Mouse (Mus musculus) kidney, embryonic 14.5 days (tissue): ENCODE data around the gene Arhgap21. TPM values are rescaled to one million over a fixed set of nuclear protein-coding genes. Genes with fewer than 3 reads are reported as not detected.

Experiments
- ATAC-seq: fragments of 200-750 bp; cut with Nextera tagmentation; 2 replicates; pipeline ENCODE4 v1.8.0; 2017; ENCODE audit warnings: moderate number of reproducible peaks, mild to moderate bottlenecking, moderate TSS enrichment, moderate library complexity; ENCODE audit not compliant: low FRiP score, low TSS enrichment
- H3K27ac ChIP-seq: fragments of 300-500 bp; sonication (generic); 2 replicates; pipeline ENCODE4 v1.5.1; 2014; ENCODE audit warnings: low read depth, mild to moderate bottlenecking, low read length, moderate library complexity, mixed read lengths
- H3K27me3 ChIP-seq: fragments of 300-500 bp; sonication (generic); 2 replicates; pipeline ENCODE4 v1.6.1; 2014; ENCODE audit warnings: mild to moderate bottlenecking, low read length; ENCODE audit not compliant: control insufficient read depth, insufficient read depth
- H3K36me3 ChIP-seq: fragments of 300-500 bp; sonication (generic); 2 replicates; pipeline ENCODE4 v1.6.1; 2014; ENCODE audit warnings: low read length, mixed read lengths; ENCODE audit not compliant: control insufficient read depth, insufficient read depth
- H3K4me1 ChIP-seq: fragments of 300-500 bp; sonication (generic); 2 replicates; pipeline ENCODE4 v1.6.1; 2014; ENCODE audit warnings: low read length, mixed read lengths; ENCODE audit not compliant: control insufficient read depth, insufficient read depth
- H3K4me2 ChIP-seq: fragments of 300-500 bp; sonication (generic); replicated peaks from 2 replicates; pipeline ENCODE4 v1.6.1; 2014; ENCODE audit warnings: low read depth, mild to moderate bottlenecking, low read length
- H3K4me3 ChIP-seq: fragments of 300-500 bp; sonication (generic); 2 replicates; pipeline ENCODE4 v1.5.1; 2014; ENCODE audit warnings: mild to moderate bottlenecking, low read length
- H3K9ac ChIP-seq: fragments of 300-500 bp; sonication (generic); 2 replicates; pipeline ENCODE4 v1.6.1; 2014; ENCODE audit warnings: low read depth, mild to moderate bottlenecking, low read length, moderate library complexity
- H3K9me3 ChIP-seq: fragments of 300-500 bp; sonication (generic); 2 replicates; pipeline ENCODE4 v1.6.1; 2016; ENCODE audit warnings: low read length; ENCODE audit not compliant: control insufficient read depth
- WGBS: fragments of 180-500 bp; shearing (Covaris S2); extraction: QIAGEN DNeasy Blood & Tissue Kit; methylation state at CpG from one replicate; pipeline ENCODE4 v1.1.7; 2014; 5-methylcytosine and 5-hydroxymethylcytosine counted together
- polyA plus RNA-seq: library from polyadenylated mRNA; unstranded; fragments of >200 nt; fragmentation: Nextera tagmentation; extraction: Ambion mirVana; gene quantifications from 2 replicates; pipeline ENCODE4 v1.2.1, GENCODE M21; 2014

The Arhgap21 gene
- polyA plus RNA-seq, 1 experiment from 2014 or later, result 15.9 TPM

DNA sequence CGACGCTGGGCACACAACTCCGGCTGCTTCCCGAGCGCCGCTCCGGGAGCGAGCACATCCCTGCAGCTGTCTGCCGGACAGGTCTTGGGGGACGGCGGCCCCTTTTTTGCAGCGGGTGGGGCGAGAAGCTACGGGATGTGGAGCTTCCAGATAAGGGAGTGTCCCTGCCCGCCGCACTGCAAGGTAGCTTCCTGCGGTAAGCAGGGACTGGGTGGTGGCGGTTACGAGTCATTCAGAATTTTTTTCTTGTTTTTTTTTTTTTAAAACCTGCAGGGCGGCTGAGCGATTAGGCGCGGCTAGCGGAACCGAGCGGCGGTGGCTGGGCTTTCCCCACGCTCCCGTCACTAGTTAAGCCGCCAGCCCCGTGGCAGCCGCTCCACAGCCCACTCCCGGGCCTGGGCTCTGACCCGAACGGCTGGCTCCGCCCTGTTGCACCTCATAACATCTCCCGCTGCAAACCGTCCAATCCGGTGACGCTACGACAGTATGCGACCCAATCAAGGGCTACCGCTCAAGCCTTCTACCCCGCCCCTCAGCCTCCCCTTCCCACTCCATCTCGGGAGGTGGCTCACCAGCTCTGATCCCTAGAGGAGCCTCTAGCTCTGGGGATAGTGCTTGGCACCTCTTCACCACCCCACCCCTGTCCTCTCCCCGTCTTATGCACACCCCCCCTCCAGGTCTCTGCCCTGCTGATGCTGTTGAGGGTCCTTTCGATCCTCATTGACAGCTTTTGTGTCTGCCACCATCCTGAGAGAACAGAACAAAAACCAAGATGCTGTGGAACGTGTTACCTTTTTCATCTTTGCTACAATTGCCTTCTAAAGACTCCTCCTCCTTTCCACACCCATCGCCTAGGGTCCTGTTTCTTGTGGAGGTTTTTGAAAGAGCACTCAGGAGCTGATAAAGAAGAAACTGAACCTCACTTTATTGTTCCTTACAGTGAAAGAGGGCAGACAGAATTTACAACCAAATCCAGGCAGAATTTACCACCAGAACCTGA, 820 bp upstream of the Arhgap21 start:
- under 1% methylated on average over 49 of the region's 49 CpGs for WGBS

DNA sequence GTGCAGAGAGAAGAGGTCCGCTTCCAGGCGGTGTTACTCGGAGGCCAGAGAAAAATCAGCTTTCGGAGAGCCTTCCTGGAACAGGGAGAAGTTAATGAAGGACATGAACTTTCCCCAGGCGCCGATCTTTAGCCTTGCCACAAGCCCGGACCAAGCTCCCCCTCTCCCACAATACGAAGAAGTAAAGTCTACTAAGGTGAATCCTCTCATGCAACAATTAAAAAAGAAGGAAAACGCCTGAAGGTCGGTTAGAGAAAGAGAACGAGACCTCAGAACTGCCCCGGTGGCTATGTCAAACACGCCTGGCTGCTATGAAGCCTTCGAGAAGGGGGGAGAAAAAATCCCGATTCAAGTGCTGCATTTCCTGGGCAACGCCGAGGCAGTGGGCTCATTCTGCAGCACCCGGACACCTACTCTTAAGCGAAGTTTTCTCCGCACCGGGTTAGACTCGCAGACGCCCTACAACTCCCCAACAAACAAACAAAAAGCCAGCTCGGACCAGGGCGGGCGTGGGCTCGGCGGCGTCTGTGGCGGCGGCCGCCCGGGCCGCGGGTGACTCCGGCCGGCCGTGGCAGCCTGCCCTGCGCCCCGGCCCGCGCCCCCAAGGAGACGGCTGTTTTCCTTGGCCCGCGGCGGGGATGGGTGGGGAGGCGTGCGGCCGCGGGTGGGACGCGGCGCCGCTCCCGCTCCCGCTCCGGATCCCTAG, 882 bp downstream of the Arhgap21 start:
- no peaks in the 10 kb centered on the region for H3K27me3 ChIP-seq
- peak overlapping the region; percentile 96 for H3K9ac ChIP-seq
- peaks cover 16% of the 10 kb centered on the region for H3K4me1 ChIP-seq
- peak; percentile 13; the same call in 1 of the 2 replicates for ATAC-seq
- no peaks in the 10 kb centered on the region for H3K36me3 ChIP-seq
- H3K4me2 ChIP-seq, result peak overlapping the region; percentile 82
- peak overlapping the region; percentile 95 for H3K27ac ChIP-seq
- under 1% methylated on average over 38 of the region's 57 CpGs for WGBS
- H3K4me3 ChIP-seq, result peak overlapping the region; percentile 65
- no peaks in the 10 kb centered on the region for H3K9me3 ChIP-seq

More for the DNA sequence above, 820 bp upstream of the Arhgap21 start:
- Histone ChIP-seq H3K9me3 (no peaks in the 10 kb centered on the region), H3K9ac (peak overlapping the region; percentile 96), H3K4me3 (peak overlapping the region; percentile 65), H3K27me3 (no peaks in the 10 kb centered on the region), H3K27ac (peak overlapping the region; percentile 95), H3K4me2 (peak overlapping the region; percentile 82), H3K4me1 (peaks cover 16% of the 10 kb centered on the region), H3K36me3 (no peaks in the 10 kb centered on the region)
- peak; percentile 95 for ATAC-seq

DNA sequence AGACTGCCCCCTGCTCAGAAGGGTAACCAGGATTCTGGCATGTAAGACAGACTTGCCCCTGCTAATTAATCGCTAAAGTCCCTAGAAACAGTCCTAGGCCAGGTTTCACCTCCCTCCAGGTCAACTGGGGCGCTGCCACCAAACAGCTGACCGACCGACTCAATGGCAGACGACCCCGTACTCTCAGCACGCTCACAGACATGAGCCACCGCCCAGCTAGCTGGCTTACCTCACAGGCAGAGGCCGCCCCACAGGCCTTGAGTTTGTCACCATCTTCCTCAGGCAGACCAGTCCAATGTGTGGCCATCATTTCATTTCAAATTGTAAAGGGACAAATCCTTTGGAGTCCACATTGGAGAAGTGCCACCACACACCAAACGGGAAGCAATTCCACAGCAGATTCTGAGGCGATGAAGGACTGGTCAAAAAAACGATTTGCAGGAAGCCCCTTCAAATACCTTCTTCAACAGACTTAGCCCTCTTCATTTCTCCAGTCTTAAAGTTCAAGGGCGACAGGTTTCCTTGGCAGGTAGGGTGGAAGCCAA, 1.5 kb downstream of the Arhgap21 start:
- H3K9me3 ChIP-seq, result no peaks in the 10 kb centered on the region
- 3% methylated on average over 13 of the region's 13 CpGs for WGBS

DNA sequence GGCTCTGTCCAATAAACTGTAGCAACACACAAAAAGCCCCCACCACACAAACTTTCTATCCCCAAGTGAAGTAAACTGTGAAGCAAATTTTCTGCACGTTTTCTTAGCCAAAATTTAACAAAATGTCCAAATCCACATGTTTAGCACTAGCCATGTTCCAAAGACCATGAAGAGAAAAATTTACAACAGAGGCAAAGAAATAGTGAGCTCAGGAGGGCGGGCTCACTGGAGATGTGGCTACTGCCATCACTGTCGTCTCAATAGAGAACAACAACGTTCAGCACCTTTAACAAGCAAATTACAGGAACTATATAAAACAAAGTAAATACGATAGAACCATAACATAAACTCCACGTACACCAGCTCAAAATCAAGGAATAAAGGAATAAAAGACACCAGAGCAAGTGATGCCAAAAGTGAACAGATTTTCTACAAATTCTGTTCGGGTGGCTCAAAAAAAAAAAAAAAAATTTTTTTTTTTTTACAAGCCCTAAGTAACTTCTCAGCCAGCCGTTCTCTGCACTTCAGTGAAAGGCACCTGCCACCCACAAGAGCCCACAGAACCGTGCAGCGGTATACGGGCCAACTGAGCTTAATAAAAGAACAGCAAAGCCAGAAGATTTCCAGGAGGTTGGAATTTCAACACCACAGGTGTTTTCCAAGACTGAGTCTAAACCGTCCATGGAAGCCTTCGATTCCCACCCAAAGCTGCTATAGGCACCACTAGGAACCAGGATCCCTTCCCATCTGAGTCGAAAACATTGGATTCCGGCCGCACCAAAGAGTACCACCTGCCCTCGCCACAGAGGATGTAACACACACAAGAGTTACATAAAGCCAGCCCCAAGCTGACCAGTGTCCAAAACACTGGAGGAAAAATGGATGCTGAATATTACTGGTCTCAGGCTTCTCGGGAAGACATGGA, 2.2 kb downstream of the Arhgap21 start:
- H3K4me2 ChIP-seq, result peak overlapping the region; percentile 82

More for the DNA sequence above, 1.5 kb downstream of the Arhgap21 start:
- H3K4me2 ChIP-seq, result peak overlapping the region; percentile 82
- H3K4me1 ChIP-seq, result peaks cover 19% of the 10 kb centered on the region
- H3K36me3 ChIP-seq, result no peaks in the 10 kb centered on the region
- no peaks in the 10 kb centered on the region for H3K27me3 ChIP-seq
- H3K27ac ChIP-seq, result no peak overlapping the region
- peak overlapping the region; percentile 65 for H3K4me3 ChIP-seq
- H3K9ac ChIP-seq, result peak overlapping the region; percentile 96
- no peak for ATAC-seq

DNA sequence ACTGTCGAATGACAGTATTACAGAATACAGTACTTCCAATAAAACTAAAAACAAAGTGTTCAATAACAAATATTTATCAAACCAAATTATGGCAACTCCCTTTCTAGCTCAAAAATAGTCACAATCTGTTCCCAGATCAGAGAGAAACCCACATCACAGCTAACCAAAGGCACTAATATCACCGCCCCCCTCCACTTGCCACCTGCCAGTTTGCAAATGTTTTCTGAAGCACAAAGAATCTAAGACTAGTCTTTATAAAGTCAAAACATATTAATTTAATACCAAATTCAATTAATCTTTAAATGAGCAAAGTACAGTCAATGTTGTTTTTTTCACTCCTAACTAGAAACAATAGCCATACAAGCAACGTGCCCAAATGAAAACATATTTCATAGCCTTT, 3.3 kb downstream of the Arhgap21 start:
- Histone ChIP-seq H3K4me3 (no peak overlapping the region), H3K9ac (no peak overlapping the region), H3K27me3 (no peaks in the 10 kb centered on the region), H3K9me3 (no peaks in the 10 kb centered on the region), H3K36me3 (no peaks in the 10 kb centered on the region), H3K4me1 (peaks cover 24% of the 10 kb centered on the region), H3K4me2 (peak overlapping the region; percentile 82; the same call in 1 of the 2 replicates), H3K27ac (no peak overlapping the region)
- no peak for ATAC-seq
- WGBS, result 78% methylated on average over 3 of the region's 3 CpGs

More for the DNA sequence above, 2.2 kb downstream of the Arhgap21 start:
- Histone ChIP-seq H3K4me1 (peaks cover 24% of the 10 kb centered on the region), H3K27me3 (no peaks in the 10 kb centered on the region), H3K36me3 (no peaks in the 10 kb centered on the region), H3K9me3 (no peaks in the 10 kb centered on the region), H3K4me3 (peak overlapping the region; percentile 65), H3K9ac (peak overlapping the region; percentile 96; the same call in 1 of the 2 replicates), H3K27ac (no peak overlapping the region)
- ATAC-seq, result no peak
- 35% methylated on average over 18 of the region's 18 CpGs for WGBS

DNA sequence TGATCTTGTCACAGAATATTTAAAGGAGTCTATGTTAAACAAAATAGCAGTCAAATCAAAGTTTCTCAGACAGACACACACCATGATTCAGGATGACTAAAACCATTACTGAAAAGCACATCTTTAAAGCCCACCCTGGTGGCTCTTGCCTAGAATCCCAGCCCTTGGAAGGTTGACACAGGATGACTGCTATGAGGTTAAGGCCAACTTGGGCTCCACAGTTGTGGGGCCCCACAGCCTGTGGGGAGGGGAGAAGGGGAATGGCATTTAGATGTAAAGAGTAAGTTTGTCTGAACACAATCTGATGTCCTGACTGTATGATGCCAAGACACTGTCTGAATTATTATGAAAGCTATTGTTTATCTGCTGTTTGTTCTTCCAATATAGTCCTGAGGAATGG, 4.2 kb downstream of the Arhgap21 start:
- Histone ChIP-seq H3K36me3 (no peaks in the 10 kb centered on the region), H3K4me1 (peaks cover 21% of the 10 kb centered on the region), H3K27me3 (no peaks in the 10 kb centered on the region), H3K27ac (no peak overlapping the region), H3K4me3 (no peak overlapping the region), H3K9ac (no peak overlapping the region), H3K4me2 (no peak overlapping the region), H3K9me3 (no peaks in the 10 kb centered on the region)
- no peak for ATAC-seq

DNA sequence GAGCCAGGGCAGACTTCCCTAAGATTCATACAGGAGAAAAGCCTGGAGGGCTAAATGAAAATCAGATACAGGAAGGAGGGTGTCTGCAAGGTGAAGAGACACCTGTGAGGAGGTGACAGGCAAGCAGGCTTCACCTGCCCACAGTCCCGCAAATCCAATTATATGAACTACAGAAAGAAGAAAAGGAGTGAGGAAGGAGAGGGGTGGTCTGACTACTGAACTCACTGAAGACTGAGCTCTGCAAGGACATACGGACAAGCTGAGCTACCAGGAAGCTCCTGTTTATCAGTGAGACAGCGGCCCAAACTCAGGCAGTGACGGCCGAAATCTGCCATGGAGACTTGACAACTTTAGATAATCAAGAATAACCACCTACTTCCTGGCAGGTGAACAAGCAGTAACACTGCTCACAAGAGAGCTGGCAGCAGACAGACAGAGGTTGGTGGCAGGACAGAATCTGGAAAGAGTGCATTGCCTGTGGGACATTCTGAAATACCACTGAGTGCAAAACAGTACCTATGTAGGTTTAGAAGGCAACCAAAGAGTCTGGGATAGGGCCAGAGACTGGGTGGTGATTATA, 5.4 kb downstream of the Arhgap21 start:
- H3K27me3 ChIP-seq, result no peaks in the 10 kb centered on the region
- ATAC-seq, result no peak
- peaks cover 21% of the 10 kb centered on the region for H3K4me1 ChIP-seq
- no peaks in the 10 kb centered on the region for H3K36me3 ChIP-seq
- no peak overlapping the region for H3K9ac ChIP-seq
- no peaks in the 10 kb centered on the region for H3K9me3 ChIP-seq
- H3K27ac ChIP-seq, result no peak overlapping the region
- 83% methylated on average over 5 of the region's 5 CpGs for WGBS
- H3K4me2 ChIP-seq, result no peak overlapping the region
- H3K4me3 ChIP-seq, result no peak overlapping the region

DNA sequence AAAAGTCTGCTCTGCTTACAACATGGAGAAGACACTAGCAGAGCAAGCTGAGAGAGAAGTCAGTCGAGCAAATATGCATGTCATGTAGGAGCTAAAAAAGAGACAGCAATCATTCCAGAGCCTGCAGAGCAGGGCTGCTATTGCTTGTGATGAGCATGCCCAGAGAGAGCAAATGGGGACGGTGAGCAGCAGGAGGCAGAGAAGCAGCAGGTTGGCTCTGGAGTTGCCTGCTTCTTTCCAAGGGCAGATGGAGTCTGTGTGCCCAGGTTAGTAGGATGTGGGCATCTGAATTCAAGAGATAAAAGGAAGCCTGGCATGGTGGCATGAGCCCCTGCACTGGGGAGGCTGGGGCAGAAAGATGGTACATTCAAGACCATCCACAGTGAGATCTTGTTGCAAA, 6.4 kb downstream of the Arhgap21 start:
- Histone ChIP-seq H3K9ac (no peak overlapping the region), H3K4me3 (no peak overlapping the region), H3K9me3 (no peaks in the 10 kb centered on the region), H3K27ac (no peak overlapping the region), H3K27me3 (no peaks in the 10 kb centered on the region), H3K4me1 (peaks cover 21% of the 10 kb centered on the region), H3K36me3 (no peaks in the 10 kb centered on the region), H3K4me2 (no peak overlapping the region)
- 36% methylated on average over 2 of the region's 2 CpGs for WGBS
- no peak for ATAC-seq
